Mouse (Mus musculus) kidney, adult 2 months (tissue): Measurements from ENCODE around the gene Gsto1.

ENCODE experiments used
- CTCF ChIP-seq: fragments of 200-500 bp; conservative IDR thresholded peaks from 2 replicates; pipeline ENCODE4 v1.5.1; 2011; ENCODE audit warnings: low read depth, mild to moderate bottlenecking, control low read depth, low read length, moderate library complexity, mixed read lengths; ENCODE audit not compliant: insufficient read depth, insufficient read length
- POLR2A ChIP-seq: fragments of 200-500 bp; IDR thresholded peaks from one replicate; pipeline ENCODE4 v1.6.1; 2011; ENCODE audit warnings: low read depth, low read length, control low read depth

DNA sequence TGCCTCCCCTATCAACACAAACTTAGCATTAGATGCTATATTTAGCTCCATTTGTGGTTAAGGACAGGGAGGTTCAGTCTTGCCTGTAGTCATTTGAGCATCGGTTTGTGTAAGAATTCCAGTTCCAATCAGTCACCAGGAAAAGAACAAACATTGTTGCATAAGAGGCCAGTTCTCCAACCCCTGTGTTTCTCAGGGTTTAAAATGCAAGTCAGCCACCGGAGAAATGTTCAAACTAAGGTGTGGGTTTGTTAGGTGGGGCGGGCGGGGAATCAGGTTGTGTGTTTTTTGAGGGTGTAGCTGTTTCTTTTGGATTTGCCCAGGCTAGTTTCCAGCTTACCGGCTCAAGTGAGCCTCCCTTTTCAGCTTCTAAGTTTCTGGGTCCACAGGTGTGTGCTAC lies 20.2 kb upstream of the Gsto1 start:
- no peak for TF ChIP-seq CTCF
- TF ChIP-seq POLR2A: no peak
